Mouse (Mus musculus) induced T-regulatory cell, adult 2 months (primary cell): ENCODE data around the gene Bnip3.

Experiments
- DNase-seq: peaks from one replicate; pipeline ENCODE4 v3.0.0-alpha.2; 2012; ENCODE audit warnings: low read depth

Gene Bnip3

DNA sequence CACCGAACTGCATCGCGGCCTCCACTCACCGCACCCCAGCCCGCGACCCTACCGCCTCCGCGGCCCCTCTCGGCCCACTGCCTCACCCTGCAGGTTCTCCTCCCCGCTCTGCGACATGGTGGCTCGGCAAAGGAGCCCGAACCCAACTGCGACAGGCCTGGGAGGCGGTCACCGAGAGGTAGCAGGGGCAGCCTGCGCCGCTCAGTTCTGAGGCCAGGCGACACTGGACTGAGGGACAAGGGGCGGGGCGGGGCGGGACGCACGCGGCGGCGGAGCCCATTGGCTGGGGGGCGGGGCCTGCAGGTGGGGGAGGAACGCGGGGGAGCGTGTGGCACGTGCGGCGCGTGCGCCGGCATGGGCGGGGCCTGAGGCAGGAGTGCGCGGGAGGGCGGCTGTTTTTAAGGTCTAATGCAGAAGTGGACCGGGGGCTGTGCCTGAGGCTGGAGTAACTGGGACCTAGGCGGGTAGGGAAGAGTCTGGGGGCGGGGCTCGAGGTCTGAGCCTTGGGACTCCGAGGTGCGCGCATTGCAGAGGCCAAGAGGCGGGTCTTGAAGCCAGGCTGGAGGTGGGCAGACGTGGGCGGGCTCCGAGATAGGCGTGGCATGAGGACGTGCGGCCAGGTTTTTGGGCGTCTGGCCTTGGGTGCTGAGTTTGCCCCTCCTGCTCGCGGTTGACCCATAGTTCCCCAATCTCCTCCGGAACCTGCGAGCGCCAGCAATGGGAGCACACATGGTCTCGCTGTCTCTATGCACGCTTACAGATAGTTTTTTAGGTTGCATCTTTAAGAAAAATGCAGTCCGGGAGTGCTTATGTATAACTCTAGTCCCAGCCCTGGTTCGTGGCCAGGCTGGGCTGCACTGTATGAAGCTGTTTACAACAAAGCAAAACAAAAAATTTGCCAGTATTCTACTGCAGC, at the start of gene Bnip3:
TSS of gene Bnip3 (minus strand) at position 243 of the 916 bp plus-strand sequence.
- peak; percentile 93 for DNase-seq

GRCm38 (mm10) chr7:138957106-138957505, 47.8 kb upstream of the Bnip3 start:
- no peak for DNase-seq

- no peak for DNase-seq
These were observed 46.5 kb upstream of the Bnip3 start for GRCm38 (mm10) chr7:138955787-138956186.

GRCm38 (mm10) chr7:138948309-138948708, 39.0 kb upstream of the Bnip3 start:
- no peak for DNase-seq

DNA sequence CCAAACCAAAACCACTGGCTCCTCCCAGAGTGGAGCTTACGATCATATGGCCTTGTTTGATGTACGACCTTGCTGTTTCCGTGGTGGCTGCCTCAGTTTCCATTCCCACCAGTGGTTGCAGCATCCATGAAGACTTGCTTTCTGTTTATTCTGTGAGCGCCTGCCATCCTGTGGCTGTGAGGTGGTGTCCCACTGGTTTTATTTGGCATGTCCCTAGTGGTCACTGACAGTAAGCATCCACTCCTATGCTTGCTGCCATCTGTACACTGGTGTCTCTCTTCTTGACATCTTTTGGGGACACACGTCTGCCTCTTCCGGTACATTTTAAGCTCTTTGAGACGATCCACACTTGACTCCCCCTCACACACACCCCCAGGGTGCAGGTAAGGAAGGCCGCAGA, 38.4 kb upstream of the Bnip3 start:
- DNase-seq, result no peak

DNA sequence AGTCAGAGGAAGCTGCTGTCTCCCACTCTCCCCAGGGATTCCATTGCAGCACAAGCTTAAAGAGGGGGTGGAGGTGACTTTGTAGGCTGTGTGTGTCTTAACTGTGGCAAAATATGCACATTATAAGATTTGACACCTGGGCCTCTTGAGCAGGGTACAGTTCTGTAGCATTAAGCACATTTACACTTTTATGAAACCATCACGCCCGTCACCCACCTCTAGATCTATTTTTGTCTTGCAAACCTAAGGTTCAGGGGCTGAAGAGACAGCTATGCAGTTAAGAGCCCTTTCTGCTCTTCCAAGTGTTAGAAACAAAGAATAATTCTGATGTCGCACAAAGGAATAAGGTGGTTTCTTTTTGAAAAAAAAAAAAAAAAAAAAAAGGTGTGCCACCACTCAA, 36.3 kb upstream of the Bnip3 start:
- no peak for DNase-seq

GRCm38 (mm10) chr7:138942301-138942700, 33.0 kb upstream of the Bnip3 start:
- DNase-seq, result no peak

DNA sequence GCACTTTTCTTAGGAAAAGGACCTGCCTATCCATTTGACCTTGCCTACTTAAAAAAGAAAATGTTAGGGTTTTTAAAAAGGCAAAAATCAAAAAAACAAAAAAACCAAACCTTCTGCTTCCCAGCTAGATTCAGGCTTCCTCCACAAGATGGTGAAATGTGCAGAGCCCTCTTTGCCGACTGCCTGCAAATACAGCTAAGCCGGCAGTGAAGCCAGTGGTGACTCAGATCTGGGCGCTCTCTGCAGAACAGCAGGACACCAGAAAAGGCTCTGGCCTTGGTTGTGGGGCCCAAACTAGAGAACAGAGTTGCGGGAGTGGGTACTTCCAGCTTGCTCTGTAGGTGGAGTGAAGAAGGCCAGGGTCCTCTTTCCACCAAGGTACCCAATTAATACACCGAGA, 32.3 kb upstream of the Bnip3 start:
- no peak for DNase-seq

DNA sequence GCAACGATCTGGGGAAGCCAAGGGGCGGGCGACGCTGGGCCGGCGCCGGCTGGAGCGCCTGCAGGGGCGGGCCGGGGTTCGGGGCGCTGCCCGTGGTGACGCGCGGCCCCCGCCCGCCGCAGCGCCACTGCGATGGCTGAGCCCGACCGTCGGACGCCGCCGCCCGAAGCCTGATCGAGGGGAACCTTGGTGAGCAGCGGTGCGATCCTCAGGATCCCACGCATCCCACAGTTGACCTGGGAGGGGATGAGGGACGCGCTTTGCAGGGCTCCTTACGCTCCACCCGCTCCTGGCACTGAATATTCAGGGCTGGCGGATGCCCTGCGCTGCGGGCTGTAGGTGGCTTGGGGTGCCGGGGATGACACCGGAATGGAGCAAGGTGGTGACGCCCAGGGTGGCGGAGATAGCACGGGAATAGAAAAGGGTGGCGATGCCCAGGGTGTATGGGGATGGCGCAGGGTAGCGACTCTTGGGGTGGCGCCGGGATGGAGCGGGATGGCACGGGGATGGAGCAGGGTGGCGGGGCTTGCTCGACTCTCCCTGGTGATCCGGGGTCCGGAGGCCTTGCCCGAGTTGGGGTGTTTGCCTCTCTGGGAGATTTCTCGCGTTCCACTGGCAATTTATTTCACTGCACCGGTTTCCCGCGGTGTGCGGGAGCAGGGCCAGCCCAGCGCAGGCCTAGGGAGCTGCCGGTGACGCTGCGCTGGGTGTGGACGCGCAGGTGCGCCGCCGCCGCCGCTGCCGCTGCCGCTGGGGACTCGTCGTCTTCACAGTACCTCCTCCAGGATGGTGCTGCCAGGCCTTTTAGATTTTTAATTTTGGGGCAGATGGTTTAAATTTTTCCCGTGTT, 31.5 kb upstream of the Bnip3 start, which contains the start of gene Jakmip3:
TSS of gene Jakmip3 (plus strand) at position 119 of the 850 bp plus-strand sequence.
- DNase-seq, result no peak

DNA sequence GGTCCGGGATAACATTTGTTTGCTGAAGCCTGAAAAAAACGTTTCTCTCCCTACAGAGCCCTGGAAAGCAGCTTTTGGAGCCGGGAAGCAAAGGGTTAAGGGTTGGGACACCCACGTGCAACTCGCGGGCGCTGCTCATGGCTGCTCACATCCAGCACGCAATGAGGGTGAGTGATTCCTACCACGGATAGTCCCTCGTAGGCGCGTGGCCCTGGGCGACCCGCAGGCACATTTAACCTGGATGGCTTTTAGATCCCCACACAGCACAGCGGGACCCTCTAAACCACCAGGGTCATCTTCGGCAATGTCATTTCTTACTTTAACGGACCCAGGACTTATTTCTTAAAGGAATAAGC, 30.9 kb upstream of the Bnip3 start:
- no peak for DNase-seq

GRCm38 (mm10) chr7:138938991-138939390, 29.7 kb upstream of the Bnip3 start:
- no peak for DNase-seq

GRCm38 (mm10) chr7:138934523-138934922, 25.2 kb upstream of the Bnip3 start:
- DNase-seq, result no peak

DNA sequence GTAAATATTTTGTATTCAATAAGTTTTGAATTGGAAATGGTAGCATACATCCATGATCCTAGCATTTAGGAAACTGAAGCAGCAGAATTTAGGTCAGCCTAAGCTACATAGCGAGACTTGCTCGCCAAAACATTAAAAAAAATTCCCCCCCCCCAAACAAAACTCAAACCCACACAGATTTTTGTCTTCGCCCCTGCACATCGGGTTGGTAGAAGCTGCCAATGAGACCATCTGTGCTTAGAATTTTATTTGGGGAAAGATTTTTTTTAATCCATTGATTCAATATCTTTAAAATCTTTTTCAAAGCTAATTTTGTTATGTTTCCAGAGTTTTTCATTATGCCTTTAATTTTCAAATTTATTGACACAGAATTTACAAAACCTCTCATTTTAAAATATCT, 19.1 kb upstream of the Bnip3 start:
- no peak for DNase-seq

DNA sequence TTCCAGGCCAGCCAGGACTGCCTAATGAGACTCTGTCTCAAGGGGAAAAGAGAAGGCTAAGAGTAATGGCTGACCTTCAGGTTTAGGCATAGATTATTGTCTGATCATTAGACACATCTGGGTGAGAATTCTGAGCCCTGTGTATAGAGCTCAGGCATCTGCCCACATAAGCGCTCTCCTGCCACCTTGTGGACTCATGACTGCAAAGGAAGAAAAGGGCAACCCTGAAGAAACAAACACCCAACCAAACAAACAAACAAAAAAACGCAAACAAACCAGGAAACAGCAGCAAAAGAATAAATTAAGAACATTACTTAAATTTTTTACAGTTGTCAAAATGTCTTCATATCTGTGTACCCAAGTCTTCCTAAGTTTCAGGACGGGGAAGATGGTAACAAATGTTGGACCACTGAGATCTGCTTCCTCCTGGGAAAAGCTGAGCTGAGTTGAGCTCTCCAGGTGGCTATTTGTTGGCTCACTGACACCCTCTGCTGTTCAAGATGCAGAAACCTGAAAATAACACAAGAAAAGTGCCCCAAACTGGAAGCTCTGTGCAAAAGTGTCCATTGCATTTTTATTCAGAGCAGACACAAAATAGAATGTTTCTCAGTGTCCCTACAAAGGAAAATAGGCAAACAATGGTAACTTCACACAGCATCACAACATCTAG, 14.6 kb upstream of the Bnip3 start:
- DNase-seq, result peak; percentile 54

- no peak for DNase-seq
These were observed 12.3 kb upstream of the Bnip3 start for GRCm38 (mm10) chr7:138921611-138922010.

DNA sequence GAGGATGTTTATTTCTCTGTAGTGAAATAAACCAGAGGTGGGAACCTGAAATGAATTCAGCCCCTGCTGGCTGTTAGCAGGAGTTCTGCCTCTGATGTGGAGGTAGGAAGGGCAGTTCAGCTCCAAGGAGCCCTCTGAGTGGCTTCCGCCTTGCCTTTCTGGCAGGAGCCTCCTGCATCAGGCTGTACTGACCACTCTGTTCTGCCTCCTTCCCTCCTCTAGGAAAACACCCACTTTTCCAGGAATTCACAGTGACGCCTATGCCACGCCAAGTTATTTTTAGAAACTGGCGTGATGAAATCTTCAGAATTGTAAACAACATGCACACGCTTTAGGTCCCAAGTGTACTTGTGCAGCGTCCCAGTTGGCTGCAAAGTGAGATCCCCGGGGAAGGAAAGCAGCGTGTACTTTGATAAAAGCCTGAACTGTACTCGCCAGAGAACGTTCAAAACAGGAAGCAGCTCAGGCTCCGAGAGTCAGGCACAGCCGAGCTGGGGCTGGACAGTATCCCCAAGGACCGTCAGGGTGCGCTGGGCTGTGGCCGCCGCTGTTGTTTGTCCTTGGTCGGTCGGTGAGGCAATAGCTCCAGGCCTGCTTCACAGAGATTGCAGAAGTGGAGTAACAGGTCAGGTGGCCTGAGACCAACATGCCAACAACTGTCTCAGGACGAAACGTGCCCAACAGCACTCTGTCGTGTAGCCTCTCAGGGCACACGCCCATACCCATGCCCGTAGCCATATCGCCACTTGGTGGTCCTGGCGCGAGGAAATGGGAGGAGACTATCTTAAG, 10.0 kb upstream of the Bnip3 start:
- peak; percentile 43 for DNase-seq

DNA sequence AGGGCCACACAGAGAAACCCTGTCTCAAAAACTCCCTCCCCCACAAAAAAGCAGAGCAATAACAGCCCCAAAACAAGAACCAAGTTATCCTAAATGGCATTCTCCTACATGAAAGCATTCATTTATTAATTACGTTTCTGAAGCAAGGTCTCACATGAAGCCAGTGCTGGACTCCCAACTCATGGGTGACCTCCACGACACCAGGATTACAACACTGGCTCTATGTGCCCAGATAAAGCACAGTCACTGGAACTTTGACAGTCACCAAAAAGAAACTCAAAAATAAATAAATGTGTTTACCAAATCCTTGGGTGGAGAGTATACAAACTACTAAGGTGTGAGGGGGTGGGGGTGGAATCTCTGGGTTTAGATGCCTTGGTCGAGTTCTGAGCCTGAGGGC, 4.3 kb upstream of the Bnip3 start:
- DNase-seq, result no peak

- DNase-seq, result no peak
These were observed 859 bp upstream of the Bnip3 start for GRCm38 (mm10) chr7:138910193-138910562.

DNA sequence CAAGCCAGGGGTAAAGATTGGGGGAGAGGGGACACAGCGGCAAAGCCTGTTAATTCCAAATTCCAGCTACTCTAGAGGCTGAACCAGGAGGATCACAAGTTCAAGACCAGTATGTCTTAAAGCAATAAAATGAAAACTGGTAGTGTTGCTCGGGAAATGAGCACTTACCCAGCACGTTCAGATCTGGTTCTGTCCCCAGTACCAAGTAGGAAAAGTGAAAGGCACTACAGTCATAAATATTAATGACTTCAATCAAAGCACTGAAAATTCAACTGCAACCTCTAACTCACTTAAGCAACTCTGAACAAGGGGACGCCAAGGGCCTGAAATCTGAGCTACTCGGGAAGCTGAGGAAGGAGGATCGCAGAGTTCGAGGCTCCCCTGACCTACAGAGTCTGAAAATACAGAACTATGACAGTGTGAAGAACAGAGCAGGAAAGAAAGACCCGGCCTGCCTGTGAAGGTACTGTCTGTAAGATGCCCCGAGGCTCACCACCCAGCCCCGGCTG, 497 bp downstream of the Bnip3 start:
- DNase-seq, result no peak

DNA sequence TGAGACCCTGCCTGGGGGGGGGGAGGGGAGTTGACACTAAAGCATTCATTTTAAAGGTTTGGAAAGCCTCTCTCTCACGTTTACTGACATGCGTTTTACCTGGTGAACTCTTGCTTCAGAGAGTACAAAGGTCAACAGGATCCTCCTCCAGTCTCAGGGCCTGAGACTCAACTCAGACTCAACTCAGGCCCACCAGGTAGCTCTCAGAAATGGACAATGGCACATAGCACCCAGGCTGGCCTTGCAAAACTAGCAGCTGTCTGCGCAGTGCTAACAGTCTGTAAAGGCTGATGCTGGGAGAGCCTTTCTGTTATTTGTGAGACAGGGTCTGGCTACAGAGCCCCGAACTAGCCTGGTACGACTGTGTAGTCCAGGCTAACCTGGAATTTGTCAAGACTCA, 1.3 kb downstream of the Bnip3 start:
- DNase-seq, result no peak

- DNase-seq, result no peak
These were observed 2.3 kb downstream of the Bnip3 start for GRCm38 (mm10) chr7:138907043-138907442.
